Mouse (Mus musculus): ENCODE data around the gene Supt4a. TPM values are rescaled to one million over a fixed set of nuclear protein-coding genes. Genes with fewer than 3 reads are reported as not detected.

Supt4a gene
- polyA plus RNA-seq, 1 experiment from 2014 or later = 152 TPM

DNA sequence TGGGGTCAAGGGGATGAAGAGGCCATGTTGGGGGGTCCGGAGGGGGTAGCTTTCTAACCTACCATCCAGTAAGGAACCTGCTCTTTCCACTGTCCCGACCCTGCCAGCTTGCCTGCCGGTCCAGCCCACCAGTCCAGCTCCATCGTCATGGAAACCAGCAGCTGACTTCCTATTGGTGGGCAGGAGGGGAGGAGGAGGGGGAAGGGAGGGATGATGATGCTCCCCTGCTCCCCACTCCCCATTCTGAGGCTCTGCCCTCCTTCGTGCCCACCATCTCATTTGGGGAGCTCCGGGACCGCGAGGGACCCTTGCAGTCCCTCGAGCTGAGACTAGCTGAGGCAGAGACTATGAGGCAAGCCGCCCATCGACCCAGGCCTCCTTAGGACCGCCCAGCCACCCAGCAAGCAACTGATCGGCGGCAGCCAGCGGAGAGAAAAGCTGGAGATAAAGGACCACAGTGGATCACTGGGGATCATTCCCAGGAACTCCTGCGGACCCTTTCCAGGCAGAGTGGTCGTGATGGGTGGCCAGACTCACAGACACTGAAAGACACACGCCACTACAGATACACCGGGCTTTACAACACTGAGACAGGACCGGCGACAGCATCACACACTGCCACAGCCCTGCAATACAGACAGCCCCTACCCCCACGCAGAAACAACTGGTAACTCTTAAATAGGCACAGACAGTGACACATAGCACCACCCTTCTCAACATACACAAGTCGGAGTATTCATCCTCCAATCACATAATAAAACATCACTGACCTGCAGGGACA is 23.1 kb downstream of the Supt4a start, which contains the start of gene Tspoap1:
TSS of gene Tspoap1 (plus strand) at position 241 of the 781 bp plus-strand sequence.
- Histone ChIP-seq H3K36me3 (replicated peaks; ENCODE audit: control insufficient read depth, insufficient read depth) (no peaks in the 10 kb centered on the region), H3K9me3 (ENCODE audit: control insufficient read depth, low read length) (no peaks in the 10 kb centered on the region), H3K4me1 (replicated peaks; ENCODE audit: control insufficient read depth, insufficient read depth, low read length) (peaks cover 41% of the 10 kb centered on the region), H3K4me2 (replicated peaks) (peak within 1 kb of the TSS; percentile 94), H3K9ac (peak within 1 kb of the TSS; percentile 71), H3K4me3 (replicated peaks; ENCODE audit: low read length) (peak within 1 kb of the TSS; percentile 73), H3K27me3 (ENCODE audit: control insufficient read depth, insufficient read depth, low read length) (no peaks in the 10 kb centered on the region), H3K27ac (peak within 1 kb of the TSS; percentile 89)
- DNase-seq (ENCODE audit: low spot score) = peak; percentile 78
- WGBS = 5% methylated on average over 23 of the region's 23 CpGs
- ATAC-seq (ENCODE audit: low FRiP score) = peak; percentile 82

DNA sequence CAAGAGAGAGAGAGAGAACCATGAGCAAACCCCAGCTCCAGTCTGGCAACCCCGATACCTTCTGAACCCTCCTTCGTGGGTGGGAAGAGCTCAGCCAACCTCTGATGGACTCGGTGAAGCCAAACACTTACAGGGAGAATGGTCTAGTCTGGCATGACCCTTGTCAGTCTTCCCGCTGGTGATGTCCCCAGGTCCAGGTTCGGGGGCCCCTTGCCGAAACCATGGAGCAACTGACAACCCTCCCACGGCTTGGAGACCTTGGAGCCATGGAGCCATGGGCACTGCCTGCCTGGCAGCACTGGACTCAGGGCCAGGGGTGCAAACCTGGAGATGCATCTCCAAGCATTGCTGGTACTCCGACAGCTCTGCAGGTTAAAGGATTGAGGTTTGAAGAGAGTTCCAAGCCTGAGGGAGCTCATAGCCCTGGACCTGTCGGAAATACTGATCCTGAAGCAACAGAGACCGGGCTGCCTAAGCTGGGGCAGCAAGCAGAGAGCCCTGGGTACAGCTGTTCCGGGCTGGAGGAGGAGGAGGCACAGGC is 23.9 kb downstream of the Supt4a start:
- Histone ChIP-seq H3K36me3 (replicated peaks; ENCODE audit: control insufficient read depth, insufficient read depth) (peaks cover 5% of the 10 kb centered on the region), H3K9me3 (ENCODE audit: control insufficient read depth, low read length) (no peaks in the 10 kb centered on the region), H3K4me1 (replicated peaks; ENCODE audit: control insufficient read depth, insufficient read depth, low read length) (peaks cover 42% of the 10 kb centered on the region), H3K4me3 (replicated peaks; ENCODE audit: low read length) (peak overlapping the region; percentile 73), H3K4me2 (replicated peaks) (peak overlapping the region; percentile 94), H3K27me3 (ENCODE audit: control insufficient read depth, insufficient read depth, low read length) (peaks cover 3% of the 10 kb centered on the region; the same call in 1 of the 2 replicates), H3K9ac (peak overlapping the region; percentile 71), H3K27ac (peak overlapping the region; percentile 89; the same call in 1 of the 2 replicates)
- WGBS = 62% methylated on average over 11 of the region's 11 CpGs
- no peak for ATAC-seq (ENCODE audit: low FRiP score)
- DNase-seq (ENCODE audit: low spot score) = no peak

DNA sequence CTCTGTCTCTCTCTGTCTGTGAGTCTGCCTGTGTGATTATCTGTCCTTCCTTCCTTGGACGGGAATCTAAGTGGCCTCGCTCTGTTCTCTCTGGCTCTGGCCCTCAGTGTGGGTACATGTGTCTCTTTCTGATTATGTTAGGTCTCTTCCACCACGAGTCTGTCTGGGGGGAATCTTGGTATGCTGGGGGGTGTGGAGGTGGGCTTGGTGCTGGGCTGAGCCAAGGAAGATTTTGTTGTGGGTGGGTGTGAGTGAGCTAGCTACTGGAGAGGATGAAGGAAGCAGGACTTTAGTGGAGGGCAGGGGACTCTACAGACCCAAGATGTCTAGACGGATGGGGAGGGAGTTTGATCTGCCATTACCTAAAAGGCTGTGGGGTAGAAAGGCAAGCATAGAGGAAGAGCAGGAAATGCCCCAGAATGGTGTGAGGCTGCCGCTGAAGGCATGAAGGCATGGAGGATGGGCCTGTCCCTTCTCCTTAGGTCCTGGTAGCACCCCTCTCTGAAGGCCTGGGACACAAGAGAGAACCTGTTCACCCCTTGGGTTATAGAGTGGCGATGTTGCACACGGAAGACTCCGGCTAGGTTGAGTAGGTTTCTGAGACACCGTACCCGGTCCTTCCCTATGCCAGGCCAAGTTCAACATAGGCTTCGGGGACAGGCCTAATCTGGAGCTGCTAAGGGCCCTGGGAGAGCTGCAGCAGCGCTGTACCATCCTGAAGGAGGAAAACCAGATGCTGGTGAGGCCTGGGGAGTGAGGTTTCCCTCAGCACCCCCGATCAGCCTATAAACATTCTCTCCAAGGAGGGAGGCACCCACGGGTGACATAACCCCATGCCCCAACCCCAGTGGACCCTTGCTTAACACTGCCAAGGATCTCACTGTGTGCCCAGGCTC is 24.7 kb downstream of the Supt4a start:
- Histone ChIP-seq H3K9me3 (ENCODE audit: control insufficient read depth, low read length) (no peaks in the 10 kb centered on the region), H3K27me3 (ENCODE audit: control insufficient read depth, insufficient read depth, low read length) (peaks cover 3% of the 10 kb centered on the region; the same call in 1 of the 2 replicates), H3K36me3 (replicated peaks; ENCODE audit: control insufficient read depth, insufficient read depth) (peaks cover 9% of the 10 kb centered on the region), H3K4me1 (replicated peaks; ENCODE audit: control insufficient read depth, insufficient read depth, low read length) (peaks cover 42% of the 10 kb centered on the region), H3K27ac (no peak overlapping the region), H3K4me3 (replicated peaks; ENCODE audit: low read length) (peak overlapping the region; percentile 73), H3K4me2 (replicated peaks) (peak overlapping the region; percentile 94), H3K9ac (peak overlapping the region; percentile 71)
- 75% methylated on average over 14 of the region's 14 CpGs for WGBS
- DNase-seq (ENCODE audit: low spot score) = no peak
- no peak for ATAC-seq (ENCODE audit: low FRiP score)

DNA sequence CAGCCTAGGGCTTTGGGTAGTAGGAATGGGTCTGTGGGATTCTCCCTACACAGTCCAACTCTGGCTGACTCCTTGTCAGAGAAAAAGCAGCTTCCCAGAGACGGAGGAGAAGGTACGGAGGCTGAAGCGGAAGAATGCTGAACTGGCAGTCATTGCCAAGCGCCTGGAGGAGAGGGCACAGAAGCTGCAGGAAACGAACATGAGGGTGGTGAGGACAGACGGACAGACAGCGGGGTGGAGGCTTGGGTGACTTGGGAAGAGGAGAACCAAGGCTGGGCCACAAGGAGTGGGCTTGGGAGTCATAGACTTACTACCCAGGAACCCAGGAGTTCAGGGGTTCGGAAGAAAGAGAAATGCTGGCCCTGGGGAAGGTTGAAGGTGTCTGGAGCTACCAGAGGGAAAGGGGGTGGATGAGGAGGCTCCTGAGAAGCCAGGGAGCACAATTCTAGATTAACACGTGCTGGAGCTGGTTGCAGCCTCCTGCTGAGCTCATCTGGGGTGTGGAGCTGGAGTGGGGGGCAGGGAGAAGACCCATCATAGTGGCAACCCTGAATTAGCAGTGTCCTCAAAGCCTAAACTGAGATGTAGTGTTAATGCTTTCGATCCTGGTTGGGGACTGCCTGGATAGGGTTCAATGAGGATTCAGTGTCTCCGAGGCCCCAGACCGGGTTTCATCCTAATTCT is 25.5 kb downstream of the Supt4a start:
- Histone ChIP-seq H3K4me3 (replicated peaks; ENCODE audit: low read length) (peak overlapping the region; percentile 73), H3K27me3 (ENCODE audit: control insufficient read depth, insufficient read depth, low read length) (peaks cover 3% of the 10 kb centered on the region; the same call in 1 of the 2 replicates), H3K36me3 (replicated peaks; ENCODE audit: control insufficient read depth, insufficient read depth) (peaks cover 17% of the 10 kb centered on the region), H3K9me3 (ENCODE audit: control insufficient read depth, low read length) (no peaks in the 10 kb centered on the region), H3K9ac (peak overlapping the region; percentile 71), H3K4me1 (replicated peaks; ENCODE audit: control insufficient read depth, insufficient read depth, low read length) (peaks cover 42% of the 10 kb centered on the region), H3K4me2 (replicated peaks) (peak overlapping the region; percentile 94), H3K27ac (peak overlapping the region; percentile 84)
- WGBS = 38% methylated on average over 12 of the region's 12 CpGs
- DNase-seq (ENCODE audit: low spot score) (no peak), ATAC-seq (ENCODE audit: low FRiP score) (no peak)

DNA sequence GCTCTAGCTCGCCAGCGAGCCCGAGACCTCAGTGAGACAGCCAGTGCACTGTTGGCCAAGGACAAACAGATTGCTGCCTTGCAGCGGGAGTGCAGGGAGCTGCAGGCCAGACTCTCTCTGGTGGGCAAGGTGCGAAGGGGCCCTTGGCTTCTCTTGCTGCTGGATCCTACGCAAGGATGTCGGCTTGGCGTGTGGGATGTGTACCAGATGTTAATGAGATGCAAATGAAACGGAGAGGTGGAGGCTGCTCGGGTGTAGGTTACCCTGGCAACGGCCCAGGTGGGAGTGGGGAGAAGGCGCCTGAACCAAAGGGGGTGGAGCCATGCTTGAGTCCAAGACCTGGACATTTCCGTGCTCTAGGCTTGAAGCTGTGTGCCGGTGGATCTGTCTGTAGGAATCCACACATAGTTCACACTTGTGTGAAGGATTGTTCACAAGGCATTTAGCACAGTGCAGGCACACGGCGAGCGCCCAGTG is 26.2 kb downstream of the Supt4a start:
- Histone ChIP-seq H3K4me1 (replicated peaks; ENCODE audit: control insufficient read depth, insufficient read depth, low read length) (peaks cover 42% of the 10 kb centered on the region), H3K9ac (peak overlapping the region; percentile 71)

DNA sequence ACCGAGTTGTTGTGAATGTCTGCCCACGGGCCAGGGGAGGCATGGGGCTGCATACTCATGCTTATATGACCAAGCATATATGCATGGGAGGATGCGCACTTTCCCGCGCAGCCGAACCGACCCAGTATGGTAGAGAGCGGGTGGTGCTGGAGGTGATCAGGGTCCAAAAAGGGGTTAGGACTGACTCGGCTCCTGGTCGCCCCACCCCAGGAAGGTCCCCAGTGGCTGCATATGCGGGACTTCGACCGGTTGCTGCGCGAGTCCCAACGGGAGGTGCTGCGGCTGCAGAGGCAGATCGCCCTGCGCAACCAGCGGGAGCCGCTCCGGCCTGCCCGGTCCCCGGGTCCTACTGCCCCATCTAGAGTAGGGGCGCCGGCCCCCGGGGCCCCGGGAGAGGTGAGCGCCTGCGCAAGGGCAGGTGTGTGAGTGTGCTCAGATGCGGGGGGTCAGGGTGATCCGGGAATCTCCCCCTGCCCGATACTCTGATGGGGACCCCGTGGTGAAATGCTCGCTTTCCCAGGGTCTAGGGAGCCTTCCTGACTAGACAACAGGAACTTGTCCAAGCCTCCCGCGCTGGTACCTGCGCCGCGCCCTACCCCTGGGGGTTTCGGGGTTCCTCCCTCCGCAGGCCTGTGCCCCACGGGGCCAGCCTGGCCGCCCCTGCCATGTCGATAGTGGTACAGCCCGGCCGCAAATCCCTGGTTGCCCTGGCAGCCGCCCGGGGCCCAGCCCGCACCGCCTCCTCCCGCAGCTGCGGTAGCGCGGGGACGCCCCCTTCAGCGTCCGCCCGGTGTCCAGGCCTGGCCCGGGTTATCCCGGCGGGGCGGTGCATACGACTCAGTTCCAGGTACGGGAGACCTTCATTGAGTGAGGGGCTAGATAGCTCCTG is 26.9 kb downstream of the Supt4a start:
- peaks cover 29% of the 10 kb centered on the region for H3K36me3 ChIP-seq (replicated peaks; ENCODE audit: control insufficient read depth, insufficient read depth)
- H3K27me3 ChIP-seq (ENCODE audit: control insufficient read depth, insufficient read depth, low read length) = peaks cover 3% of the 10 kb centered on the region; the same call in 1 of the 2 replicates
- peaks cover 42% of the 10 kb centered on the region for H3K4me1 ChIP-seq (replicated peaks; ENCODE audit: control insufficient read depth, insufficient read depth, low read length)
- no peaks in the 10 kb centered on the region for H3K9me3 ChIP-seq (ENCODE audit: control insufficient read depth, low read length)
- peak overlapping the region; percentile 71 for H3K9ac ChIP-seq
- peak overlapping the region; percentile 73 for H3K4me3 ChIP-seq (replicated peaks; ENCODE audit: low read length)
- peak overlapping the region; percentile 94 for H3K4me2 ChIP-seq (replicated peaks)
- WGBS = under 1% methylated on average over 65 of the region's 65 CpGs
- ATAC-seq (ENCODE audit: low FRiP score) = peak; percentile 51
- peak; percentile 51 for DNase-seq (ENCODE audit: low spot score)
- H3K27ac ChIP-seq = peak overlapping the region; percentile 84

More for the DNA sequence above, 26.2 kb downstream of the Supt4a start:
- Histone ChIP-seq H3K27me3 (ENCODE audit: control insufficient read depth, insufficient read depth, low read length) (peaks cover 3% of the 10 kb centered on the region; the same call in 1 of the 2 replicates), H3K27ac (peak overlapping the region; percentile 84), H3K9me3 (ENCODE audit: control insufficient read depth, low read length) (no peaks in the 10 kb centered on the region), H3K4me3 (replicated peaks; ENCODE audit: low read length) (peak overlapping the region; percentile 73), H3K36me3 (replicated peaks; ENCODE audit: control insufficient read depth, insufficient read depth) (peaks cover 24% of the 10 kb centered on the region), H3K4me2 (replicated peaks) (peak overlapping the region; percentile 94)
- DNase-seq (ENCODE audit: low spot score) (peak; percentile 80), ATAC-seq (ENCODE audit: low FRiP score) (peak; percentile 70)
- WGBS = 1% methylated on average over 17 of the region's 17 CpGs

DNA sequence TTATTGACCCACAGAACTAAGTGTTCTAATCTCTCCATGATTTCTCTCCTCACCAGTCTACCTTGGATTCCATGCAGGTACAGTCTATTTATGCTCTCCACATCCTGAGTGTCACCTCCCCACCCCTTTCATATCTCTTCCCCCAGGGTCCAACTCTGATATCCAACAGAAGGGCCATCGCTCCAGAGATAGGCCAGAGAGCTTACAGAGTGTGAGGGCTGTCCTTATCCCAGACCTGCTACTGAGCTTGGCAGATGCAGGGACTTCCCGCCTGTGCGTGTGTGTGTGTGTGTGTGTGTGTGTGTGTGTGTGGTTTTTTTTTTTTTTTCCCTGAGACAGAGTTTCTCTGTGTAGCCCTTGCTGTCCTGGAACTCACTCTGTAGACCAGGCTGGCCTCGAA is 31.4 kb downstream of the Supt4a start:
- WGBS = 96% methylated on average over 4 of the region's 4 CpGs
- Histone ChIP-seq H3K4me3 (replicated peaks; ENCODE audit: low read length) (no peak overlapping the region), H3K36me3 (replicated peaks; ENCODE audit: control insufficient read depth, insufficient read depth) (peaks cover 74% of the 10 kb centered on the region), H3K27ac (no peak overlapping the region), H3K27me3 (ENCODE audit: control insufficient read depth, insufficient read depth, low read length) (peaks cover 3% of the 10 kb centered on the region; the same call in 1 of the 2 replicates), H3K9me3 (ENCODE audit: control insufficient read depth, low read length) (no peaks in the 10 kb centered on the region), H3K4me1 (replicated peaks; ENCODE audit: control insufficient read depth, insufficient read depth, low read length) (peaks cover 9% of the 10 kb centered on the region), H3K9ac (no peak overlapping the region), H3K4me2 (replicated peaks) (no peak overlapping the region)
- DNase-seq (ENCODE audit: low spot score) = no peak
- no peak for ATAC-seq (ENCODE audit: low FRiP score)

DNA sequence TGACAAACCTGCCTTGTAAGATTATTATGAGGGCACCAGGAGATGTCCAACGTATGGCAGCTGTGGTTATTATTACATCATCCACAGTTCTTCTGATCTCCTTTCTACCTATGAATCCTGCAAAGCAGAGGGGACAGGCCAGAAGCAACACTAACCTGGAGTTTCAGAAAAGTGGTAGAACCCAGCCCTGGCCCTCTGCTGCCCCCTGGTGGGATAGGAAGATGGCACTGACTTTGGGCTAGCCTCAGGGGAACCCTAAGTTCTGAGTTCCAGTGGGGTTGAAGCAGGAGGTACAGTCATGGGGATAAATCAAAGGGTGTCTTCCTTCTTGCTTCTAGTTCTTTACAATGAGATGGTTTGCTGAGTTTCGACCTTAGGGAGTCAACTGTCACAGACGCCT is 33.6 kb downstream of the Supt4a start:
- DNase-seq (ENCODE audit: low spot score) (peak; percentile 62), ATAC-seq (ENCODE audit: low FRiP score) (no peak)
- Histone ChIP-seq H3K4me2 (replicated peaks) (no peak overlapping the region), H3K4me1 (replicated peaks; ENCODE audit: control insufficient read depth, insufficient read depth, low read length) (no peaks in the 10 kb centered on the region), H3K4me3 (replicated peaks; ENCODE audit: low read length) (no peak overlapping the region), H3K9ac (no peak overlapping the region), H3K36me3 (replicated peaks; ENCODE audit: control insufficient read depth, insufficient read depth) (peaks cover 88% of the 10 kb centered on the region), H3K9me3 (ENCODE audit: control insufficient read depth, low read length) (no peaks in the 10 kb centered on the region), H3K27me3 (ENCODE audit: control insufficient read depth, insufficient read depth, low read length) (peaks cover 2% of the 10 kb centered on the region; the same call in 1 of the 2 replicates), H3K27ac (no peak overlapping the region)
- WGBS = 64% methylated on average over 3 of the region's 3 CpGs

Measured in hindbrain, embryonic 14.5 days (tissue).